Mouse (Mus musculus) cerebellum, adult 2 months (tissue): ENCODE measurements around the gene Pld3. TPM values are rescaled to one million over a fixed set of nuclear protein-coding genes. Genes with fewer than 3 reads are reported as not detected.

Source experiments
- DNase-seq, 2 experiments: peaks; one replicate each; pipeline ENCODE4 v3.0.0; 2021
- H3K27ac ChIP-seq: fragments of 200-500 bp; 2 replicates; pipeline ENCODE4 v1.5.1; 2012; ENCODE audit warnings: low read length, control low read depth, inconsistent platforms; ENCODE audit not compliant: insufficient read depth
- H3K27me3 ChIP-seq: fragments of 200-500 bp; 2 replicates; pipeline ENCODE4 v1.6.1; 2012; ENCODE audit warnings: inconsistent platforms, mild to moderate bottlenecking, low read length, moderate library complexity; ENCODE audit not compliant: control insufficient read depth, insufficient read depth
- H3K4me1 ChIP-seq: fragments of 200-500 bp; 2 replicates; pipeline ENCODE4 v1.6.1; 2011; ENCODE audit warnings: low read length; ENCODE audit not compliant: control insufficient read depth, insufficient read depth
- H3K4me3 ChIP-seq: fragments of 200-500 bp; replicated peaks from 2 replicates; pipeline ENCODE3; 2011; ENCODE audit warnings: mild to moderate bottlenecking, low read depth, low read length, control low read depth; ENCODE audit not compliant: insufficient read depth
- CTCF ChIP-seq: fragments of 200-500 bp; IDR thresholded peaks from 2 replicates; pipeline ENCODE4 v1.5.1; 2011; ENCODE audit warnings: low read depth, mild to moderate bottlenecking, control low read depth, low read length, moderate library complexity, borderline replicate concordance; ENCODE audit not compliant: insufficient read depth
- POLR2A ChIP-seq: fragments of 200-500 bp; IDR thresholded peaks from 2 replicates; pipeline ENCODE4 v1.6.1; 2011; ENCODE audit warnings: low read length, control low read depth, borderline replicate concordance; ENCODE audit not compliant: insufficient read depth
- WGBS: fragments of 180-500 bp; shearing (Covaris S2); methylation state at CpG from one replicate; pipeline ENCODE4 v1.1.7; 2018; 5-methylcytosine and 5-hydroxymethylcytosine counted together
- polyA plus RNA-seq: library from polyadenylated mRNA; depleted of rRNA; stranded (reverse); fragments of >200 nt; gene quantifications from 2 replicates; pipeline ENCODE4 v1.2.3, GENCODE M21; 2012; rRNA removed

Pld3 gene
- polyA plus RNA-seq, 1 experiment: 242 TPM

DNA sequence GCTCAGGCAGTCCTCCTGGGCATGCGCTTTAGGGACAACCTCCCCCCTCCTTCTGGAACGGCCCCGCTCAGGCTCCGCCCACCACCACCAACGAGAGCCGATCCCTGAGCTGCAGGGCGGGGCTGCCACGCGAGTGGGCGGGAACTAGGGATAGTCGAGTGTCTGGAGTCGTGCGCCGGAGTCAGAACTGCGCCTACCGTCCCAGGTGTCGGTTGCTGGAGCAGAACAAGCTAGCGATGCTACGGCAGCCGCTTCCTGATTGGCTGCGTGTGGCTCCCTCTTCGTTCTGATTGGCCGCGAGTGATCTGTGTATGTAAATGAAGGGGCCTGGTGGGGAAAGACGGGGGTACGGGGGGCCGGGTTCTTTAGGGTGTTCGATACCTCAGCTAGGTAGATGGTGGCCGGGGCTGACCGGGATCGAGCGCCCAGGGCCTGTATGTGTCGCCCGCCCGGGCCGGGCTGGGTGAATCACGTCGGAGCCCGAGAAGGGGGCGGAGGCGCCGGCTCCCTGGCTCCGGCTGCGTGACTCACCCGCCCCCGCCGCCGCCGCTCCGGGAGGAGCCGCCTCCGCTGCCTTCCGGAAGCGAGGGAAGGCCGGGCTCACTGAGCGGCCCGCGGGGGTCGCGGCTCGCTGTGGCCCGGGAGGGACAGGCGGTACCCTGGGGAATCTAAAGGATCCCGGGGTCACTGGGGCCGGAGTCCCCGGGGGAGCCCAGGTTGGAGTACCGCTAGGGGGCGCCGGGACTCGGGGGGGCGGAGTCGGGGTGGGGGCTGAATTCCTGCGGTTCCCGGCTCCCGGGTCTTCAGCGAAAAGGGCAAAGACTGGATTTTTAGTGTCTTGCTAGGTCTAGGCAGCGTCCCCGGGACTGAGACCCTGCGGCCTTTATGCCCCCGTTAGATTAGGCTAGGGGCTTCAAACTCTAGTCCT is 66.0 kb downstream of the Pld3 start, which contains the start of gene Sertad1:
TSS of gene Sertad1 (plus strand) at position 141 of the 928 bp plus-strand sequence.
- H3K4me1 ChIP-seq: peaks cover 23% of the 10 kb centered on the region
- peak; percentile 100 for DNase-seq
- TF ChIP-seq POLR2A (peak; percentile 100), CTCF (peak; percentile 49)
- H3K4me3 ChIP-seq: peak within 1 kb of the TSS; percentile 92
- no peaks in the 10 kb centered on the region for H3K27me3 ChIP-seq
- H3K27ac ChIP-seq: peak within 1 kb of the TSS; percentile 82
- WGBS: under 1% methylated on average over 80 of the region's 80 CpGs

DNA sequence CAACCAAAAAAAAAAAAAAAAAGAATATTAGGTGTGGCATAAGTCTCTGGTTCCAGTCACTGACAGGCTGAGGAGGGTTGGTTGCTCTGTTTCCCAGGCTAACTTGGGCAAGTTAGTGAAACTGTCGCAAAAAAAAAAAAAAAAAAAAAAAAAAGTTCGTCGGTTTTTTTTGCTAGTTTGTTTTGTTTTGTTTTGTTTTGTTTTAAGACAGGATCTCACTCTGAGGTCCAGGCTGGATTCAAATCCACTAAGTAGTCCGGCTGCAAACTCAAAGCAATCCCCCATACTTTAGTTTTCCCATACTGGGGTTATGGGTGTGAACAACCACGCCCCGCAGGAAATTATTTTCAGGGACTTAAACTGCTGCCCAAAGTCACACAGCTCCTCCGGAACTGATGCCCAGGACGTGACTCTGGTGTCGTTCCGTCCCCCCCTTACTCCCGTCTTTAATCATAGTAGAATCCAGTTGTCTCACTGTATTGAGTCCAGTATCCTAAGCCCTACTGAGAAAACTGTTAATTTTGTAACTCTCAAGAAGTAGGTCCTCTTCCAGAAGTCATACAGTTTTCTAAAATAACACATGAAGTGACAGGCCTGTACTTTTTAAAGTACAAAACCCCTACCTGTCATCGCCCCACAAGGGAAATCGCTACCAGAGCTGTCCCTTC is 66.8 kb downstream of the Pld3 start:
- TF ChIP-seq POLR2A: no peak
- no peak for TF ChIP-seq CTCF
- peak overlapping the region; percentile 51 for H3K4me3 ChIP-seq
- WGBS: 4% methylated on average over 13 of the region's 13 CpGs
- DNase-seq: peak in 1 of 2 experiments; percentile 38
- H3K27ac ChIP-seq: no peak overlapping the region
- peaks cover 19% of the 10 kb centered on the region for H3K4me1 ChIP-seq
- H3K27me3 ChIP-seq: no peaks in the 10 kb centered on the region

DNA sequence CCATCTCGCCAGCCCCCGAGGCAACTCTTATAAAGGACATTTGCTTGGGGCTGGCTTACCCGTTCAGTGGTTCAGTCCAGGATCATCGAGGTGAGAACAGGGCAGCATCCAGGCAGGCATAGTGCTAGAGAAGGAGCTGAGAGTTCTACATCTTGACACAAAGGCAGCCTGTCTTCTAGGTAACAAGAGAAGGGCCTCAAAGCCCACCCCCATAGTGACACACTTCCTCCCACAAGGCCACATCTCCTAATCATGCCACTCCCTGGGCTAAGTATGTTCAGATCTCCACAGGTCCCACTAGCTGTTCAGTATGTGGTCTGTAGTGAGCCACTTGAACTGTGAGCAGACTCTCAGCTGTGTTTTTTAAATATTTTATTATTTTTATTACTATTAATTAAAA is 69.2 kb downstream of the Pld3 start:
- Histone ChIP-seq H3K4me3 (no peak overlapping the region), H3K27ac (no peak overlapping the region), H3K4me1 (peaks cover 7% of the 10 kb centered on the region; the same call in 1 of the 2 replicates), H3K27me3 (no peaks in the 10 kb centered on the region)
- TF ChIP-seq CTCF: no peak
- TF ChIP-seq POLR2A: no peak
- DNase-seq: no peak
- 88% methylated on average over 4 of the region's 4 CpGs for WGBS

Other genes with a start within 250 kb of the Pld3 start
- gene Ltbp4, start 215.5 kb downstream of the Pld3 start, polyA plus RNA-seq: 26.9 and 28.2 TPM in 2 replicates
- 41.6 and 43.7 TPM in 2 replicates for gene Shkbp1, start 197.2 kb downstream of the Pld3 start, polyA plus RNA-seq
- gene Gm20479, start 195.8 kb downstream of the Pld3 start, polyA plus RNA-seq: 0.38 TPM in 1 of 2 replicates, not detected in the other
- gene Sptbn4, start 105.5 kb downstream of the Pld3 start, polyA plus RNA-seq: 171 and 177 TPM in 2 replicates
- gene Blvrb, start 105.2 kb downstream of the Pld3 start, polyA plus RNA-seq: 24.2 and 25.2 TPM in 2 replicates
- 8.1 and 8.9 TPM in 2 replicates for gene Sertad3, start 79.5 kb downstream of the Pld3 start, polyA plus RNA-seq
- gene Sertad1, start 66.3 kb downstream of the Pld3 start, polyA plus RNA-seq: 17.4 and 17.9 TPM in 2 replicates
- 0.34 and 0.43 TPM in 2 replicates for gene Prx, start 53.9 kb downstream of the Pld3 start, polyA plus RNA-seq
- gene Hipk4, start 30.0 kb downstream of the Pld3 start, polyA plus RNA-seq: 0.20 and 0.21 TPM in 2 replicates
- gene 2310022A10Rik, start within 50 bp of the Pld3 start, polyA plus RNA-seq: 45.7 and 46.2 TPM in 2 replicates
- 106 and 119 TPM in 2 replicates for gene Akt2, start 38.3 kb upstream of the Pld3 start, polyA plus RNA-seq
- gene Ttc9b, start 100.7 kb upstream of the Pld3 start, polyA plus RNA-seq: 62.2 and 67.5 TPM in 2 replicates
- gene Map3k10, start 121.4 kb upstream of the Pld3 start, polyA plus RNA-seq: 96.7 and 99.4 TPM in 2 replicates
- gene Zfp607b, start 136.1 kb upstream of the Pld3 start, polyA plus RNA-seq: 4.3 and 4.6 TPM in 2 replicates
- 15.8 and 16.3 TPM in 2 replicates for gene Zfp60, start 178.2 kb upstream of the Pld3 start, polyA plus RNA-seq